Mouse (Mus musculus): ENCODE measurements at regions not wholly inside any gene's neighbourhood (a gene's known extent, or its start where the extent isn't known, plus 50 kb on each side); places are given as distances from the start of the nearest gene placed in this dataset.

- H3K4me3 ChIP-seq (replicated peaks): no peak overlapping the region
- H3K27me3 ChIP-seq: no peaks in the 10 kb centered on the region
- no peaks in the 10 kb centered on the region for H3K36me3 ChIP-seq (replicated peaks)
- 63% methylated on average over 5 of the region's 5 CpGs for WGBS (ENCODE audit: insufficient replicate concordance)
- H3K4me2 ChIP-seq: no peak overlapping the region
- ATAC-seq (ENCODE audit: insufficient read depth): no peak
- H3K9ac ChIP-seq: no peak overlapping the region
- no peaks in the 10 kb centered on the region for H3K4me1 ChIP-seq (replicated peaks)
- no peaks in the 10 kb centered on the region for H3K9me3 ChIP-seq (replicated peaks)
- no peak overlapping the region for H3K27ac ChIP-seq (replicated peaks)
Measured at GRCm38 (mm10) chr3:139842988-139843605, 637.6 kb downstream of the Stpg2 start.

GRCm38 (mm10) chr3:139844443-139844842 is 638.9 kb downstream of the Stpg2 start:
- 24% methylated on average over 3 of the region's 3 CpGs for WGBS (ENCODE audit: insufficient replicate concordance)
- Histone ChIP-seq H3K36me3 (replicated peaks) (no peaks in the 10 kb centered on the region), H3K4me1 (replicated peaks) (no peaks in the 10 kb centered on the region), H3K27ac (replicated peaks) (no peak overlapping the region), H3K4me2 (no peak overlapping the region), H3K27me3 (no peaks in the 10 kb centered on the region), H3K9ac (no peak overlapping the region), H3K9me3 (replicated peaks) (no peaks in the 10 kb centered on the region), H3K4me3 (replicated peaks) (no peak overlapping the region)
- peak; percentile 51; the same call in 1 of the 2 replicates for ATAC-seq (ENCODE audit: insufficient read depth)

GRCm38 (mm10) chr3:139847826-139848225 is 642.3 kb downstream of the Stpg2 start:
- no peaks in the 10 kb centered on the region for H3K27me3 ChIP-seq
- no peak overlapping the region for H3K27ac ChIP-seq (replicated peaks)
- H3K9me3 ChIP-seq (replicated peaks): no peaks in the 10 kb centered on the region
- no peak for ATAC-seq (ENCODE audit: insufficient read depth)
- WGBS (ENCODE audit: insufficient replicate concordance): 55% methylated on average over 5 of the region's 5 CpGs
- no peak overlapping the region for H3K4me3 ChIP-seq (replicated peaks)
- H3K4me1 ChIP-seq (replicated peaks): no peaks in the 10 kb centered on the region
- H3K9ac ChIP-seq: no peak overlapping the region
- no peaks in the 10 kb centered on the region for H3K36me3 ChIP-seq (replicated peaks)
- no peak overlapping the region for H3K4me2 ChIP-seq

GRCm38 (mm10) chr3:139859966-139860635 is 654.6 kb downstream of the Stpg2 start:
- Histone ChIP-seq H3K27me3 (no peaks in the 10 kb centered on the region), H3K4me3 (replicated peaks) (no peak overlapping the region), H3K4me2 (no peak overlapping the region), H3K9me3 (replicated peaks) (no peaks in the 10 kb centered on the region), H3K4me1 (replicated peaks) (no peaks in the 10 kb centered on the region), H3K9ac (no peak overlapping the region), H3K27ac (replicated peaks) (no peak overlapping the region), H3K36me3 (replicated peaks) (no peaks in the 10 kb centered on the region)
- ATAC-seq (ENCODE audit: insufficient read depth): no peak
- 45% methylated on average over 16 of the region's 16 CpGs for WGBS (ENCODE audit: insufficient replicate concordance)

- no peak for ATAC-seq (ENCODE audit: insufficient read depth)
- WGBS (ENCODE audit: insufficient replicate concordance): 70% methylated on average over 9 of the region's 9 CpGs
- H3K4me2 ChIP-seq: no peak overlapping the region
- H3K4me1 ChIP-seq (replicated peaks): no peaks in the 10 kb centered on the region
- H3K27ac ChIP-seq (replicated peaks): no peak overlapping the region
- H3K27me3 ChIP-seq: no peaks in the 10 kb centered on the region
- H3K4me3 ChIP-seq (replicated peaks): no peak overlapping the region
- H3K9ac ChIP-seq: no peak overlapping the region
- no peaks in the 10 kb centered on the region for H3K9me3 ChIP-seq (replicated peaks)
- no peaks in the 10 kb centered on the region for H3K36me3 ChIP-seq (replicated peaks)
Measured at GRCm38 (mm10) chr3:139860831-139861371, 655.4 kb downstream of the Stpg2 start.

- Histone ChIP-seq H3K27ac (replicated peaks) (no peak overlapping the region), H3K4me2 (no peak overlapping the region), H3K4me1 (replicated peaks) (no peaks in the 10 kb centered on the region), H3K9ac (no peak overlapping the region), H3K4me3 (replicated peaks) (no peak overlapping the region), H3K9me3 (replicated peaks) (no peaks in the 10 kb centered on the region), H3K27me3 (no peaks in the 10 kb centered on the region), H3K36me3 (replicated peaks) (no peaks in the 10 kb centered on the region)
- no peak for ATAC-seq (ENCODE audit: insufficient read depth)
Measured at GRCm38 (mm10) chr3:139866329-139866728, 660.8 kb downstream of the Stpg2 start.

- 65% methylated on average over 4 of the region's 4 CpGs for WGBS (ENCODE audit: insufficient replicate concordance)
- Histone ChIP-seq H3K9me3 (replicated peaks) (no peaks in the 10 kb centered on the region), H3K4me1 (replicated peaks) (no peaks in the 10 kb centered on the region), H3K36me3 (replicated peaks) (no peaks in the 10 kb centered on the region), H3K9ac (no peak overlapping the region), H3K4me2 (no peak overlapping the region), H3K27ac (replicated peaks) (no peak overlapping the region), H3K4me3 (replicated peaks) (no peak overlapping the region), H3K27me3 (no peaks in the 10 kb centered on the region)
- ATAC-seq (ENCODE audit: insufficient read depth): no peak
Measured at GRCm38 (mm10) chr3:139867030-139867429, 661.5 kb downstream of the Stpg2 start.

GRCm38 (mm10) chr3:139867499-139867898 is 662.0 kb downstream of the Stpg2 start:
- H3K4me1 ChIP-seq (replicated peaks): no peaks in the 10 kb centered on the region
- H3K9me3 ChIP-seq (replicated peaks): no peaks in the 10 kb centered on the region
- no peak overlapping the region for H3K27ac ChIP-seq (replicated peaks)
- H3K36me3 ChIP-seq (replicated peaks): no peaks in the 10 kb centered on the region
- H3K9ac ChIP-seq: no peak overlapping the region
- 49% methylated on average over 3 of the region's 3 CpGs for WGBS (ENCODE audit: insufficient replicate concordance)
- no peak overlapping the region for H3K4me3 ChIP-seq (replicated peaks)
- no peaks in the 10 kb centered on the region for H3K27me3 ChIP-seq
- H3K4me2 ChIP-seq: no peak overlapping the region
- ATAC-seq (ENCODE audit: insufficient read depth): no peak

GRCm38 (mm10) chr3:139869779-139870178 is 664.3 kb downstream of the Stpg2 start:
- no peak for ATAC-seq (ENCODE audit: insufficient read depth)
- no peak overlapping the region for H3K4me3 ChIP-seq (replicated peaks)
- no peaks in the 10 kb centered on the region for H3K27me3 ChIP-seq
- H3K4me2 ChIP-seq: no peak overlapping the region
- H3K36me3 ChIP-seq (replicated peaks): no peaks in the 10 kb centered on the region
- H3K4me1 ChIP-seq (replicated peaks): no peaks in the 10 kb centered on the region
- no peak overlapping the region for H3K9ac ChIP-seq
- no peaks in the 10 kb centered on the region for H3K9me3 ChIP-seq (replicated peaks)
- 56% methylated on average over 3 of the region's 3 CpGs for WGBS (ENCODE audit: insufficient replicate concordance)
- no peak overlapping the region for H3K27ac ChIP-seq (replicated peaks)

GRCm38 (mm10) chr3:139885942-139886860 is 680.7 kb downstream of the Stpg2 start:
- no peak overlapping the region for H3K27ac ChIP-seq (replicated peaks)
- no peak overlapping the region for H3K9ac ChIP-seq
- no peaks in the 10 kb centered on the region for H3K36me3 ChIP-seq (replicated peaks)
- H3K4me3 ChIP-seq (replicated peaks): no peak overlapping the region
- WGBS (ENCODE audit: insufficient replicate concordance): 40% methylated on average over 14 of the region's 14 CpGs
- H3K9me3 ChIP-seq (replicated peaks): no peaks in the 10 kb centered on the region
- no peak for ATAC-seq (ENCODE audit: insufficient read depth)
- H3K27me3 ChIP-seq: no peaks in the 10 kb centered on the region
- no peak overlapping the region for H3K4me2 ChIP-seq
- no peaks in the 10 kb centered on the region for H3K4me1 ChIP-seq (replicated peaks)

GRCm38 (mm10) chr3:139887265-139887664 is 681.8 kb downstream of the Stpg2 start:
- Histone ChIP-seq H3K4me3 (replicated peaks) (no peak overlapping the region), H3K27me3 (no peaks in the 10 kb centered on the region), H3K9ac (no peak overlapping the region), H3K27ac (replicated peaks) (no peak overlapping the region), H3K4me1 (replicated peaks) (no peaks in the 10 kb centered on the region), H3K4me2 (no peak overlapping the region), H3K9me3 (replicated peaks) (no peaks in the 10 kb centered on the region), H3K36me3 (replicated peaks) (no peaks in the 10 kb centered on the region)
- ATAC-seq (ENCODE audit: insufficient read depth): no peak
- 62% methylated on average over 5 of the region's 5 CpGs for WGBS (ENCODE audit: insufficient replicate concordance)

Data from liver, embryonic 15.5 days (tissue).